Mouse (Mus musculus) olfactory bulb, adult 2 months (tissue): ENCODE data around the gene Primpol.

Experiments used
- CTCF ChIP-seq: fragments of 200-500 bp; IDR thresholded peaks from 2 replicates; pipeline ENCODE4 v1.5.1; 2012; ENCODE audit warnings: low read depth, mild to moderate bottlenecking, low read length, moderate library complexity; ENCODE audit not compliant: insufficient read depth
- POLR2A ChIP-seq: fragments of 200-500 bp; IDR thresholded peaks from 2 replicates; pipeline ENCODE4 v1.6.1; 2012; ENCODE audit warnings: mild to moderate bottlenecking, low read depth, low read length, moderate library complexity; ENCODE audit not compliant: insufficient read depth

- TF ChIP-seq CTCF (no peak), POLR2A (no peak)
Measured at GRCm38 (mm10) chr8:46533926-46534325, 83.1 kb downstream of the Primpol start.
